Mouse (Mus musculus): Measurements from ENCODE around the gene Xylt1. TPM values are rescaled to one million over a fixed set of nuclear protein-coding genes. Genes with fewer than 3 reads are reported as not detected.
A peak's percentile ranks its signal among the peaks of the same experiment; 100 is the strongest.

Xylt1 gene
- total RNA-seq, 2 experiments from 2014 or later = 4.8 to 6.5 TPM

GRCm38 (mm10) chr7:117709901-117710607, 329.3 kb downstream of the Xylt1 start:
- DNase-seq = peak; percentile 3

GRCm38 (mm10) chr7:117716876-117717408, 336.2 kb downstream of the Xylt1 start:
- DNase-seq = no peak

GRCm38 (mm10) chr7:117720426-117720825, 339.6 kb downstream of the Xylt1 start:
- DNase-seq = no peak

All from adrenal gland, postnatal 10 days (tissue).